ENCODE assay signal across 8 mouse cellular contexts in genomic region chr9:8901013-8901646, GRCm38 (mm10). TPM values are rescaled to one million over a fixed set of nuclear protein-coding genes. Genes with fewer than 3 reads are reported as not detected.
DNase-seq lines count a peak whose midpoint lies in the region; ATAC-seq and TF ChIP-seq lines count a peak whose summit lies in the region.

No protein-coding gene starts in this region.

- H3K4me1 ChIP-seq in cerebellum, adult 2 months (ENCODE audit: control insufficient read depth, insufficient read depth, low read length), result no peaks in the 10 kb centered on the region
- no peaks in the 10 kb centered on the region for H3K4me1 ChIP-seq in forebrain, postnatal 0 days (ENCODE audit: insufficient read depth)
- H3K4me1 ChIP-seq in intestine, embryonic 16.5 days (ENCODE audit: control insufficient read depth, insufficient read depth, low read length), result peaks cover 21% of the 10 kb centered on the region
- H3K4me1 ChIP-seq in limb, embryonic 15.5 days, result peaks cover 24% of the 10 kb centered on the region
- peaks cover 26% of the 10 kb centered on the region for H3K4me1 ChIP-seq in neural tube, embryonic 12.5 days

- peak overlapping the region; percentile 84 for H3K9ac ChIP-seq in forebrain, postnatal 0 days
- peak overlapping the region; percentile 52 for H3K9ac ChIP-seq in intestine, embryonic 16.5 days (ENCODE audit: low read depth, low read length)
- H3K9ac ChIP-seq in limb, embryonic 15.5 days, result 0 out of 2 replicates have a peak overlapping the region, but pooled peaks have one; percentile 28
- peak overlapping the region; percentile 54 for H3K9ac ChIP-seq in neural tube, embryonic 12.5 days

- H3K4me2 ChIP-seq in forebrain, postnatal 0 days (ENCODE audit: low read depth), result peak overlapping the region; percentile 90
- H3K4me2 ChIP-seq in intestine, embryonic 16.5 days (ENCODE audit: low read depth, low read length), result peak overlapping the region; percentile 85
- peak overlapping the region; percentile 92 for H3K4me2 ChIP-seq in limb, embryonic 15.5 days
- H3K4me2 ChIP-seq in neural tube, embryonic 12.5 days (replicated peaks), result peak overlapping the region; percentile 98

- WGBS in cerebellum, adult 2 months, result under 1% methylated on average over 36 of the region's 36 CpGs
- under 1% methylated on average over 36 of the region's 36 CpGs for WGBS in forebrain, postnatal 0 days
- 1% methylated on average over 36 of the region's 36 CpGs for WGBS in intestine, embryonic 16.5 days
- WGBS in limb, embryonic 15.5 days, result 0% methylated on average over 34 of the region's 36 CpGs
- under 1% methylated on average over 35 of the region's 36 CpGs for WGBS in neural tube, embryonic 12.5 days

- no peak for TF ChIP-seq POLR2A in cerebellum, adult 2 months (IDR thresholded peaks at IDR 0.05; ENCODE audit: borderline replicate concordance, insufficient read depth, low read length)

- no peak for TF ChIP-seq CTCF in cerebellum, adult 2 months (IDR thresholded peaks at IDR 0.05; ENCODE audit: borderline replicate concordance, insufficient read depth, low read depth, low read length)
- TF ChIP-seq CTCF in forebrain, postnatal 0 days (IDR thresholded peaks at IDR 0.05; ENCODE audit: low read depth), result no peak

- no peaks in the 10 kb centered on the region for H3K27me3 ChIP-seq in cerebellum, adult 2 months (ENCODE audit: control insufficient read depth, insufficient read depth, low read length)
- peaks cover 6% of the 10 kb centered on the region; the same call in 1 of the 2 replicates for H3K27me3 ChIP-seq in forebrain, postnatal 0 days (ENCODE audit: insufficient read depth, low read length)
- H3K27me3 ChIP-seq in intestine, embryonic 16.5 days (replicated peaks; ENCODE audit: control insufficient read depth, insufficient read depth, low read length), result peaks cover 33% of the 10 kb centered on the region
- H3K27me3 ChIP-seq in limb, embryonic 15.5 days, result peaks cover 37% of the 10 kb centered on the region
- H3K27me3 ChIP-seq in neural tube, embryonic 12.5 days (replicated peaks), result peaks cover 42% of the 10 kb centered on the region

- peak overlapping the region; percentile 70 for H3K4me3 ChIP-seq in cerebellum, adult 2 months (replicated peaks; ENCODE audit: insufficient read depth, low read depth, low read length)
- H3K4me3 ChIP-seq in forebrain, postnatal 0 days (ENCODE audit: low read depth, low read length), result peak overlapping the region; percentile 72
- peak overlapping the region; percentile 56 for H3K4me3 ChIP-seq in intestine, embryonic 16.5 days (ENCODE audit: low read length)
- H3K4me3 ChIP-seq in limb, embryonic 15.5 days, result peak overlapping the region; percentile 53
- peak overlapping the region; percentile 55 for H3K4me3 ChIP-seq in neural tube, embryonic 12.5 days

- intact Hi-C loops in gastrocnemius, postnatal 14 days (cut with DNase I; ENCODE audit: low total_unique reads), result no loop called here

- H3K9me3 ChIP-seq in forebrain, postnatal 0 days (ENCODE audit: low read length), result no peaks in the 10 kb centered on the region
- no peaks in the 10 kb centered on the region for H3K9me3 ChIP-seq in intestine, embryonic 16.5 days (ENCODE audit: control insufficient read depth, low read length)
- H3K9me3 ChIP-seq in limb, embryonic 15.5 days, result no peaks in the 10 kb centered on the region
- no peaks in the 10 kb centered on the region for H3K9me3 ChIP-seq in neural tube, embryonic 12.5 days

- no peak overlapping the region for H3K27ac ChIP-seq in cerebellum, adult 2 months (ENCODE audit: insufficient read depth, low read length)
- H3K27ac ChIP-seq in forebrain, postnatal 0 days (ENCODE audit: low read depth, low read length), result peak overlapping the region; percentile 62
- no peak overlapping the region for H3K27ac ChIP-seq in intestine, embryonic 16.5 days (ENCODE audit: low read length)
- H3K27ac ChIP-seq in limb, embryonic 15.5 days, result no peak overlapping the region
- H3K27ac ChIP-seq in neural tube, embryonic 12.5 days, result no peak overlapping the region

- ATAC-seq in forebrain, postnatal 0 days, result peak; percentile 61
- peak; percentile 63 for ATAC-seq in intestine, embryonic 16.5 days
- ATAC-seq in limb, embryonic 15.5 days (ENCODE audit: insufficient number of reproducible peaks, low FRiP score, low TSS enrichment, low read depth), result 0 out of 2 replicates have a peak, but pooled peaks have one; percentile 22
- peak; percentile 75 for ATAC-seq in neural tube, embryonic 12.5 days (ENCODE audit: low FRiP score, low read depth)

- no peaks in the 10 kb centered on the region for H3K36me3 ChIP-seq in forebrain, postnatal 0 days (ENCODE audit: insufficient read depth)
- no peaks in the 10 kb centered on the region for H3K36me3 ChIP-seq in intestine, embryonic 16.5 days (ENCODE audit: control insufficient read depth, insufficient read depth, low read length)
- H3K36me3 ChIP-seq in limb, embryonic 15.5 days, result no peaks in the 10 kb centered on the region
- H3K36me3 ChIP-seq in neural tube, embryonic 12.5 days, result no peaks in the 10 kb centered on the region

- peak; percentile 6 for DNase-seq in gastrocnemius, postnatal 14 days
- no peak for DNase-seq in gastrocnemius, adult 8-10 months (ENCODE audit: low spot score in 2 of 2)
- peak; percentile 24 to 44 for DNase-seq in cerebellum, adult 2 months
- DNase-seq in forebrain, postnatal 0 days, result peak; percentile 41
- no peak for DNase-seq in c-Kit-positive CD71-positive TER-119-positive erythroid progenitor cells, embryonic 14.5 days (ENCODE audit: low spot score)

RNA-seq across cellular contexts. Expression of gene Pgr, which starts 1.5 kb away (rescaled TPM):
- under 1 TPM; 0.06 to 0.09 TPM for total RNA-seq in gastrocnemius, postnatal 14 days (2021)
- total RNA-seq in gastrocnemius, adult 8-10 months (2022), result under 1 TPM in 1 of 4 experiments, not detected in 3; 0.08 TPM
- 3.0 and 3.2 TPM in 2 replicates for polyA plus RNA-seq in cerebellum, adult 2 months (2012; rRNA removed)
- total RNA-seq in forebrain, postnatal 0 days (2014; rRNA removed), result 5.1 and 5.5 TPM in 2 replicates
- 2.2 and 3.1 TPM in 2 replicates for polyA plus RNA-seq in forebrain, postnatal 0 days (2015; fragmentation: Nextera tagmentation; extraction: Ambion mirVana)
- polyA plus RNA-seq in intestine, embryonic 16.5 days (2015; fragmentation: Nextera tagmentation; extraction: Ambion mirVana), result 0.07 and 0.11 TPM in 2 replicates
- 0.68 and 0.79 TPM in 2 replicates for polyA plus RNA-seq in limb, embryonic 15.5 days (2015; fragmentation: Nextera tagmentation; extraction: Ambion mirVana)
- 0.66 and 0.89 TPM in 2 replicates for polyA plus RNA-seq in neural tube, embryonic 12.5 days (2016; fragmentation: Nextera tagmentation; extraction: Ambion mirVana)

Comparison
In these comparisons a context has a peak if more than half of its experiments do, and no peak if none do; other contexts are left out.
1. DNase-seq: peak in gastrocnemius, postnatal 14 days (single experiment), cerebellum, adult 2 months (2 of 2) and forebrain, postnatal 0 days (single experiment); none in gastrocnemius, adult 8-10 months (0 of 2) and c-Kit-positive CD71-positive TER-119-positive erythroid progenitor cells, embryonic 14.5 days (single experiment).
2. ATAC-seq: peak in every context shown above with its lines; median percentile 75 in neural tube, embryonic 12.5 days; 63 in intestine, embryonic 16.5 days; 61 in forebrain, postnatal 0 days; 22 in limb, embryonic 15.5 days.
3. H3K9ac ChIP-seq: peak in every context shown above with its lines; median percentile 84 in forebrain, postnatal 0 days; 54 in neural tube, embryonic 12.5 days; 52 in intestine, embryonic 16.5 days; 28 in limb, embryonic 15.5 days.
4. Peak in every context shown above with its lines, with median percentiles within 50 percentile points of each other: H3K4me3 ChIP-seq and H3K4me2 ChIP-seq.